Mouse (Mus musculus): ENCODE data around the gene Xrn2.

GRCm38 (mm10) chr2:146975024-146975423 is 37.8 kb upstream of the Xrn2 start:
- TF ChIP-seq EP300 (IDR thresholded peaks at IDR 0.05; ENCODE audit: low read depth): no peak
- no peak for TF ChIP-seq CTCF (IDR thresholded peaks at IDR 0.05; ENCODE audit: low read depth)

Measured in liver, postnatal 0 days (tissue).